Mouse (Mus musculus) cortical plate, adult 2 months (tissue): ENCODE data around the gene Twf1.

ENCODE experiments used
- CTCF ChIP-seq: fragments of 200-500 bp; IDR thresholded peaks from 2 replicates; pipeline ENCODE4 v1.5.1; 2011; ENCODE audit warnings: mild to moderate bottlenecking, control low read depth, low read length; ENCODE audit not compliant: insufficient read depth; ENCODE audit errors: extremely low read depth
- POLR2A ChIP-seq: fragments of 200-500 bp; IDR thresholded peaks from 2 replicates; pipeline ENCODE4 v1.6.1; 2011; ENCODE audit warnings: mild to moderate bottlenecking, low read length, control low read depth; ENCODE audit not compliant: insufficient read depth; ENCODE audit errors: extremely low read depth

- TF ChIP-seq CTCF (no peak), POLR2A (no peak)
Measured at GRCm38 (mm10) chr15:94584738-94585137, 5.0 kb downstream of the Twf1 start.
